Mouse (Mus musculus) common myeloid progenitor, adult 5-6 weeks (primary cell): ENCODE measurements around the gene Bud31. TPM values are rescaled to one million over a fixed set of nuclear protein-coding genes. Genes with fewer than 3 reads are reported as not detected.
A peak's percentile ranks its signal among the peaks of the same experiment; 100 is the strongest.
"Not testable (repeated sequence)": the region's sequence is repeated elsewhere in the genome, so short reads cannot be mapped to it uniquely, and the experiment has no call there.

Source experiments
- ATAC-seq: replicated peaks from 2 replicates; pipeline ENCODE4 v1.8.0; 2016; ENCODE audit warnings: low read depth, mild to moderate bottlenecking, moderate TSS enrichment, inconsistent platforms; ENCODE audit not compliant: poor library complexity, severe bottlenecking
- total RNA-seq: library from RNA; stranded (forward); fragments of 200-1000, 187-1606 nt; gene quantifications from 2 replicates; pipeline ENCODE4 v1.2.3, GENCODE M21; 2017

Gene Bud31
- 188 and 253 TPM in 2 replicates for total RNA-seq

DNA sequence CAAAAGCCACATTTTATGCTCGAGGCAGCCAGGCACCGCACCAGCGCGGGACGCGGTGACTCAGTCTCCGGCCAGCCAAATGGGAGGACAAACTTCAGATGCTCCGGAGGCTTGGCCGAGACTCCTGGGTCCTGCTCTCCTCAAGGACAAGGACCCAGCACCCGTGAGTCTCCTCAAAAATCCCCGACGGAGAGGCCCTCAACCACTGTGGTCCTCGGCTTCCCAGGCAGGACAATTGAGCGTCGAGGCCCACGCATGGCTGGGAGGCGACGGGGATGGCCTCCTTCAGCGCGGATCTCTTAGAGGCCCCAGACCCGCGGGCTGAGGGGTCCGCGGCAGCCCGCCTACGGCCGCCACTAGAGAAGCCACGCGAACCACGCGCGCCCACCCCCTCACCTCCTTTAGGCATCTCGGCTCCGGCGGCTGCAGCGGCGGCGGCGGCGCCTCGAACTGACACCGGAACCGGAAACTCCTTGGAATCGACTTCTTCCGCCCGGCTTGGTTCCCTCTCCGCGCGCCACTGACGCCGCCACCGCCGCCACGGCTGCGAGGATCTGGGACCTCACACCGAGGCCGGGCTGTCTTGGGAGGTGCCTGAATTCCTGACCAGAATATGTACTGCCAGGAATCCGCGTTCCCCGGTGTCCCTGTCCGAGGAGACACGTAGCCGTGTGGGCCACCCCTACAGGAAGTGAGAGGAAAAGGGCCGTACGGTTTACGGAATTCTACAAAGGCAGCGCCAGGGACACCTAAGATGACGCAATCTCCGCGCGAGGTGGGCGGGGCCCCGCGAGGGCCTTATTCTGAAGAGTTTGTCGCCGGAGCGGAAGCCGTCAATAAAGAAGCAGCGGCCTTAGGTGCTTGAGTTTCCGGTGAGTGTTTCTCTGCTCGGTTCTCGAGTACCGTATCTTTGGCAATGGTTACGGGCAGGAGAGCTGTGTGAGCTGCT is at the start of gene Bud31, which contains the start of gene Pdap1:
TSS of gene Bud31 (plus strand) at position 792 of the 949 bp plus-strand sequence.
TSS of gene Pdap1 (minus strand) at position 668 of the 949 bp plus-strand sequence.
- peak; percentile 91 for ATAC-seq

DNA sequence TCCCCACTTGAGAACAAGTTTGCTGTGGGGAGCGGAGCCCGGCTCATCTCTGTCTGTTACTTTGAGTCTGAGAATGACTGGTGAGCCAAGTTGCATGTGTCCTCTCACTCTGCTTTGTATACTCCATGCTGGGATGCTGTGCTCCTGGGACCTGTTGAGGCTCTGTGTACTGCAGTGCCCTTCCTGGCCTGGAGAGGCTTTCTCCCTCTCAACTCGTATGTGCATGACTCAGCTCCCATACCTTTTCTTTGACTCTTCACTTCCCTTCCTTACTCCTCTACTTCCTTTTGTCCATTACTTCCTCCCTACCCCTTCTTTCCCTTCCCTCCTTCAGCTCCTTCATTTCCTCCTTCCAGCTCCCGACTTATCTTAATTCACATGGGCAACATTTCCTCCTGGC is 44.0 kb upstream of the Bud31 start:
- ATAC-seq: no peak

DNA sequence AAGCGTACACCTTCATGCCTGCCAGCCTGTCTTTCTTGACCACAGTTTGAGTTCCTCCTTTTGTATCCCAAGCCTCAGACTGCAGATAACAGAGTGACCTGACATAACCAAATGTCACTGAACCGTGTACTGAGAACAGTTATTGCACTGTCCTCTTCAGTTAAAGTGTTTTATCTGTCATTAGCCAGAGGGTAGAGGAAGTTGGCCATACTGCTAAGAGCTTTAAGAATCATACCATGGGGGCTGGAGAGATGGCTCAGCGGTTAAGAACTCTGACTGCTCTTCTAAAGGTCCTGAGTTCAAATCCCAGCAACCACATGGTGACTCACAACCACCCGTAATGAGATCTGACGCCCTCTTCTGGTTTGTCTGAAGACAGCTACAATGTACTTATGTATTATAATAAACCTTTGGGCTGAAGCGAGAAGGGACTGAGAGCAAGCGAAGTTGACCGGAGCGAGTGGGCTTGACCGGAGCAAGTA is 41.8 kb upstream of the Bud31 start:
- ATAC-seq: peak; percentile 90

DNA sequence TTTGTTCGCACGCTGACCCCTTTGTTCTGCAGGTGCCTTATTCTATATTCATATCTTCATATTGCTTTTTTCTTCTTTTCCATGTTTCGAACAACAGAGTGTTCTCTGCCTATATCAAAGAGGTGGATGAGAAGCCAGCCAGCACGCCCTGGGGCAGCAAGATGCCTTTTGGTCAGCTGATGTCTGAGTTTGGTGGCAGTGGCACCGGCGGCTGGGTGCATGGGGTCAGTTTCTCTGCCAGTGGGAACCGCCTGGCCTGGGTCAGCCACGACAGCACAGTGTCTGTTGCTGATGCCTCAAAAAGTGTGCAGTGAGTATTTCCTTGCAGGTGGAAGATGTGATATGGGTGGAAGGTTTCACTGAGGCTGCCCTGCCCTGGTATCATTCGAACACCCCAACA is 39.2 kb upstream of the Bud31 start:
- ATAC-seq: no peak

DNA sequence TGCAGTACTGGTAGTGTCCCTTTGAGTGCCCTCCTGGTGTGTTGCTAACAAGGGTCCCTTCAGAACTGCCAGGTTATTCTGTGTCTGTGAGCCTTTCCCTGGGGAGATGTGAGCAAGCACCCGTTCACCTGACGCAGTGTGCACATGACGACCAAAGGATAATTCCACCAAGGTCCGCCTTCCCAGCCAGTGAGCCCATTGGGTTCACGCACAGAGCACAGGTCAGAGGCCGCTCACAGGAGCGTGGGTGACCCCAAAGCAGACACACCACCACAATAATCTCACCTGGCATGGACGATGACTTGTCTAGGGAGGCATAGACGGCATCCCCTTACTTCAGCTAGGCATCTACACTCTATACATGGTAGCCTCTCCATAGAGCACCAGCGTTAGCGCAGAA is 38.7 kb upstream of the Bud31 start:
- ATAC-seq: not testable (repeated sequence)

DNA sequence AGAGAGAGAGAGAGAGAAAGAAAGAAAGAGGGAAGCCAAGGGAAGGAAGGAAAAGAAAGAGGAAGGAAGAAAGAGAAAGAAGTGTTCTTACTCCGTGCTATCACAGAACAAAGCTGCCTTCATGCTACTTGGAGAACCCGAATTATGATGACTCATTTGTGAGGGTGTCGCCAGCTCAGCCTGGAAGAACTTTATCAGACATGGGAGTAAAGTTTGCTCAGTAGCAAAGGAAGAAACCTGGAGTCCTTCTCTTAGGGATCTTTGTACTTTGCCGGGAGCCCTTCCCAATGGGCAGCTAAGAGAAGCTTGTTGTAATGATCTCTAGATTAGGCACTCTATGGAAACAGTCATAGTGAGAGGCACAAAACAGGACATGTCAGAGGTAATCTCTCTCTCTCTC is 37.5 kb upstream of the Bud31 start:
- ATAC-seq: no peak

DNA sequence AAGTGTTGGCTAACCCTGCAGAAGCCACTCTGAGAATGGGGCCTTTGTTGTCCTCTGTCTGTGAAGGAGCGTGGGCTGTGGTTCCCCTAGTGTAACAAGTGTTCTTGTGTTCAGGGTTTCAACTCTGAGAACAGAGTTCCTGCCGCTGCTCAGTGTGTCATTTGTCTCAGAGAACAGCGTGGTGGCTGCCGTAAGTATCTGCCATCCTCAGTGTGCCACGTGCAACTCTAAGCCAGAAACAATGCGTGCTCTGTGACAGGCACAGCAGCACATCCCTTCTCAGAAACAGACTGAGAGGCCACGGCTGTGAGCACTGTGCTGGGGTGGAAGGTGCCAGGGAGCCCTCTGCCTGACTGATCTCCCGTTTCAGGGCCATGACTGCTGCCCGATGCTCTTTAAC is 35.8 kb upstream of the Bud31 start:
- ATAC-seq: no peak

DNA sequence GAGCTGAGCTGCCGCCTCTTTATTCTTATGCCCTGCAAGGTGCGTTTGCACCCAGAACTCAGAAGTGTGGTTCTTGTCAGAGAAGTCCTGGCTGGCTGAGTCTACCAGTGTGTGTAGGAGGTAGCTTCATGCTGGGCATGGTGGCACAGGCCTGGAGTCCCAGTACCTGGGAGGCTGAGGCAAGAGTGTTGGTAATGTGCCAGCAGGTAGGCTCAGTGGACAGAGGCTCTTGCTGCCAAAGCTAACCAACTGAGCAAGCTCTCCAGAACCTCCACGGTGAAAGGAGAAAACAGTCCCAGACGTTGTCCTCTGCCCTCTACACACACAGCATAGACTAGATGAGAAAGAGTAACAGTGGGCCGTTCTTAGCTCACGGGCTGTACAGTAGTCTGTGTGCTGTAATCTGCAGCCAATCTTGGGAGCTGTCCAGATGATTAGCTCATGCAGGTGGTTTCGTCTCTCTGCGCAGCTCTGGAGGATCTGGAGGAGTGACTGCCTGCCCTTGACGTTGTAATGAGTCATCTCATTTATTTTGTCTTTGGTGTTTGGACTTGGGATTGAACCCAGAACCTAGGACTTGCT is 34.4 kb upstream of the Bud31 start:
- no peak for ATAC-seq

DNA sequence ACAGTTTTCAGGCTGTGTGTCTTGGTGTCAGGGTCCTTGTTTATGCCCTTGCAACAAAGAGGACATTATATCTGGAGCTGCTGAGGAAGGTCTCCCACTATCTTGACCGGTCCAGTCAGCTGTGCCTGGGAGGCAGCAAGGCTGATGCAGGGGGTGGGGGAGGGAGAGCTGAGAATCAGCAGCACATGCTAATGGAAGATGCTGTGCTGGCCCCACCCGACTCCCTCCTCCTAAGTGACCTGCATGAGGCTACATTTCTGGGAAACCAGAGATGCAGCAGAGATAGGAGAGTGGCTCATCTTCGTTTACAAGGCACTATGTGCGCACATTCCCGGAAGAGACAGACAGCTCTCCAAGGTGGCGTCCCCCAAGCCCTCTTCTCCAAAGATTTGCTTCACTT is 29.8 kb upstream of the Bud31 start:
- ATAC-seq: no peak

DNA sequence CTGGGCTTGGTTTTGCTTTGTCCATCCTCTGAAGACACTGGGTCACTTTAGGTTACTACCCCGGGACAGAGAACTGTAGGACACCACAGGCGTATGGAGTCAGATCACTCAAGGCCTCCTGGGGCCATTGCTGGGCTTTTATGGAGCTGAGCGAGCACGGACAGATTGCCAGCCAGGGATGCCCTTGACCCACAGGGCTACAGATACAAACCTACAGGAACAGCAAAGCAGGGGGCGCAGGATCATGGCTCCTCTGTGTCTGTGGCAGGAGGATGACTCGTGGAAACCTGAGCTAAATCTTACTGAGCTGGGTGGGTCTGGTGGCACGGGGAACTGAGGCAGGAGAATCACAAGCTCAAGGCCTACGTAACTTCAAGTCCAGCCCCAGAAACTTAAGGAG is 27.6 kb upstream of the Bud31 start:
- no peak for ATAC-seq

DNA sequence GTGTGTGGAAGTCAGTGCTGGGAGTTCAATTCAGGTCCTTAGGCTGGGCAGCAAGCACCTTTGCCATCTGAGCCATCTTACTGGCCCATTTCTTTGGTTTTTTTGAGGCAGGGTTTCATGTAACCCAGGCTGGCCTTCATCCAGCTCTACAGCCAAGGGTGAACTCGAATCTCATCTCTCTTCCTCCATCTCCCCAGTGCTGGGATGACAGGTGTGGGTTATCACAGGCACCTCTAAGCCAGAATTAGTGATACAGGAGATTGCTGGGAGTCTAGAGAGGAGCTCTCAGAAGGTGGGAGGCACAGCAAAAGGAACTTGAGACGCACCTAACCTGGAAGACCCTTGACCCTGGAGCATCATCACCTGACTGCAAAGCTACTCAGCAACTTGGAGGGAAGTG is 26.7 kb upstream of the Bud31 start:
- no peak for ATAC-seq

DNA sequence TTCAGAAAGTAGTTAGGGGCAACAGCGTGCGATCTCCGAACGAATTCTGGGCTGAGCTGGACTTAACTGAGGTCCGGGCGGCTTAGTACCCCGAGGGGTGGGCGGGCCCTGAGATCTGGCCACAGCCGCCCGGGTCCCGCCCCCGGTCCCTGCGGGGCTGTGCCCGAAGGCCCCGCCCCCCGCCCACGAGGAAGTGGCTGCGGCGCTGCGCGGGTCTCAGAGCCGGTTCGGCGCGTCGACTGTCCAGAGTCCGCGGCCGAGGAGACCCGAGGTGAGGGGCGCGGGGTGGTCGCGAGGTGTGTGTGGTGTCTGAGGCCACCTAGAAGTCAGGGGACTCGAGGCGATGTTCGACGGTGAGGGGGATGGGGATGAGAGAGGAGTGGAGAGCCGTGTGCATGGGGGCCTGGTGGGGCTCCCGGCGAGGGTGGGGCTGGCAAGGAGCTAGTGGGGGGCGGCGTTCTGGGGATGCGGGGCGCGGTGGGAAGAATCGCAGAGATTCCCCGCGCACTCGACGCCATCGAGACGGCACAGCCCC is 26.0 kb upstream of the Bud31 start, which contains the start of gene Arpc1b:
TSS of gene Arpc1b (plus strand) at position 145 of the 535 bp plus-strand sequence.
- peak; percentile 52 for ATAC-seq

DNA sequence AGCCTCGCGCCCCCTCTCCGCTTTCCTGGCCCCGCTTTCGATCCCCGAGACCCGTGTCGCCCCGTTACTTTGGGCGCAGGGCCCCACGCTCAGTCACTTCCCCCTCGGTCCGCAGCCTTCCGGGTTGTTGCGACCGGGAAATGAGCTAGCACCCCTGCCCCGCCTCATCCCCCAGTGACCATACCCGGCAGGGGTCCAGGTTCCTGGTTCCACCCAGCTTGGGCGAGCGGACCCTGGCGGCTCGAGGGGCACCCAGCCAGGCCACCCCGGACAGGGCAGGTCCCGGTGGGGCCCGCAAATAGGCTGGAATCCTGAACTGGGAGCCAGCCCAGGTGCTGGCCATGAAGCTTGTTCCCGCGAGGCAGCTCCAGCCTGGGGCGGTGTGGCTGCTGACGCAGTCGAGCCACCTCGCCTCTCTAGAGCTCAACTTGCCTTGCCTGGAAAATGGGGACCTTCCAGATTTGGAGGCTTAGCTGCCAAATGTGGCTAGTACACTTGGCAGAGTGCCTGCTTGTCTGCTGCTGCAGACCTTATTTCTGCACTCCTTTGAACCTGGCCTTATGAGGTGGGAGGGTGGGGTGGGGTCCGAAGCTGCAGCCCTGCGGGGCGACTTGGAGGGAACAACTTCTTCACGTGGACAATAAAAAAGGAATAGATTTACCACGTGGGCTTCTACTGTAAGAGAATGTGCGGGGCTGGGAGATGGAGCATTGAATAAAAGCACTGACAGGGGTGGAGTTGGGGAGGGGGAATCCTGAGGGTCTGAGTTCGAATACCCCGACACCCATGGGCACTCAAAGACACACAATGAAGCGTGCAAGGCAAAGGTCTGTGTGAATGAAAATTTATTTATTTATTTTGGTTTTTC is 25.3 kb upstream of the Bud31 start:
- peak; percentile 56 for ATAC-seq

DNA sequence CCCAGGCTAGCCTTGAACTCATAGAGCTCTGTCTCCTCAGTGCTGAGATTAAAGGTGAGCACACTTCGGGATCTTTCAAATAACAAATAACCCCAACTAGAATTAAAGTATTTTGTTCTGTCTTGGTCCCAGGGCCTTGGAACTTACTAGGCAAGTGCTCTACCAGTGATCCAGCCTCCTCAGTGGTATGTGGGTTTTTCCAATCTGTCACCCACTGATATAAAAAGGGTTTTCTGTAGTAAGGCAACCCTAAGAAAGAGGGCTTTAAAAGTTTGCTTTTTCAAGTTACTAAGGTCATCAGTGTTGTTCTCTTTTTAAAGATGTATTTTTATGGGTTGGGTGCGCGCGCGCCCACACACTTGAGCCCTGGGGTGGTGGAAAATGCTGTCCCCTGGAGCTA is 24.4 kb upstream of the Bud31 start:
- ATAC-seq: no peak

DNA sequence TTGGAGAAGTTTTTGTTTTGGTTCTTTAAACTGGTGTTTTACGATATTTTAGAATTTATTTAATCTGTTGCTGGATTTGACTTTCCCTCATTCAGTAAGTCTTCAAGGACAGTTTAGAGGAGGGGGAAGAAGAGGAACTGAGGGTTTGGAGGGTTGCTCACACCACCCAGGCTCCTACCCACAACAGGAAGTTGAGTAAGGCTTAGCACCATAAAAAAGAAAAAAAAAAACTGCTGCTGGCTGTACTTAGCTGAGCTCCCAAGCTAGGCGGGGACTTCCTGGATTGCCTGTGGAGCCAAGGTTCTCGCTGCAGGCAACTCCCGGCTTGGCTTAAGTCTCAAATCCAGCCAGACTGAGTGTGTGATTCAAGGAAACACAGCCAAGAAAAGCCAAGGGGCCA is 23.8 kb upstream of the Bud31 start:
- ATAC-seq: peak; percentile 67

DNA sequence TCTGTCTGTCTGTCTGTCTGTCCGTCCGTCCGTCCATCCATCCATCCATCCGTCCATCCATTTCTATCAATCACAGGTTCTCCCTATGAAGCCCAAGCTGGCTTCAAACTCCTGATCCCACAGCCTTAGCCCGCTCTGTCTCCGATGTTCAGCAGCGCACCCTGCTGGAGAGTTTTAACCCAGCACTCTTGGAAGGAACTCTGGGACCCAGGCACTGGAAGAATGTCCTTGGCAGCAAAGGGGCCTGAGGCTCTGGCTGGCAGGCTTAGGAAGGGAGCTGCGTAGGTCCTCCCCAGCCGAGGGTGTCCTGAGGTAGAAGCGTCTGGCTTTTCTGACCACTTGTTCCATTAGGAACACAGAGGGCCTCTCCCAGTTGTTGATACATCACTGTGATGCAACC is 23.2 kb upstream of the Bud31 start:
- ATAC-seq: peak; percentile 14; the same call in 1 of the 2 replicates

DNA sequence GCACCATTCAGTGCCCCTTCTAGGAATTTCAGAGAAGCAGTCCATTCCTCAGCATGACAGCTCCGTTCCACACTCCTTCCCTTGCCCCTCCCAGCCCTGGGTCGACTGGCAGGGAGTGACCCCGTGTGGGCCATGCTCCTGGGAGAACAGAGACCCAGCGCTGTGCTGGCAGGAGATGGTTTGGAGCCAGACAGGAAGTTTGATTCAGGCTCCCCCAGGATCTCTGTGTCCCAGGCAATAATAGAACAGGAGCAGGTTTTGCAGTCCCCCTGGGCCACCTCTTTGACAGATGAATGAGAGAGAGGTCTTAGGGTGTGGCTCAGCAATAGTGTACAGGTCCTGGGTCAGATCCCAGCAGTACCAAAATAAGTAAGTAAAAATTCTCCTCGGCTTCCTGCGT is 22.2 kb upstream of the Bud31 start:
- ATAC-seq: no peak

DNA sequence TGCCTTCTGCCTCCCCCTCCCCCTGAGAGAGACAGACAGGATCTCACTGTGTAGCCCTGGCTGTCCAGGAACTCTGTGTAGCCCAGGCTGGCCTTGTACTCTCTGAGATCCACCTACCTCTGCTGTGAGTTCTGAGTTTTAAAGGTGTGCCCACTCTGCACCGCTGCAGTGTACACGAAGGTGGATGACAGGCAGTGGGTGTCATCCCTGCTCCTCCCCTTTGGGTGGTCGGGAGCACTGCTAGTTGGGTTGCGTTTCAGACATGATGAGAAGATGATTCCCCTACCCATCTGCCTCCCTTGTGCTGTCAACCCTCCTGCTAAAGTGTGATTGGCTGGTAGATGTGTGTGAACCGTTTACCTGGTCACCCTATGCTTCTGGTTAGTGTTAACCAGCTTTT is 21.7 kb upstream of the Bud31 start:
- ATAC-seq: no peak

DNA sequence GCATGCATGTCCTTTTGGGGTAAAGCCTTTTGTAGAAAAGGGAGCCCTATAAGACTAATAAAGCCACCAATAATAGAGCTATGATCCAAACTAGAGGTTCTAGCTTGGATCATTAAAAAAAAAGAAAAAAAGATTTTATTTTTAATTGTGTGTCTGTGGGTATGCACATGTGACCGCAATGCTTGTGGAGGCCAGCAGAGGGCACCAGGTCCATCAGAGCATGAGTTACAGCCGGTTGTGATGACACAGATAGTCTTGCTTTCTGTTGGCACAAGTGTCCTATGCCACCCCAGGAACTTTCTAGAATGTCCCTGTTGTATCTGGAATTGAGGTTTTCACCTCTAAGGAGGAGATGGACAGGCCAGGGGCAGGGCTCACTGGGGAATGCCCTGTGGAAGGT is 20.8 kb upstream of the Bud31 start:
- ATAC-seq: no peak

DNA sequence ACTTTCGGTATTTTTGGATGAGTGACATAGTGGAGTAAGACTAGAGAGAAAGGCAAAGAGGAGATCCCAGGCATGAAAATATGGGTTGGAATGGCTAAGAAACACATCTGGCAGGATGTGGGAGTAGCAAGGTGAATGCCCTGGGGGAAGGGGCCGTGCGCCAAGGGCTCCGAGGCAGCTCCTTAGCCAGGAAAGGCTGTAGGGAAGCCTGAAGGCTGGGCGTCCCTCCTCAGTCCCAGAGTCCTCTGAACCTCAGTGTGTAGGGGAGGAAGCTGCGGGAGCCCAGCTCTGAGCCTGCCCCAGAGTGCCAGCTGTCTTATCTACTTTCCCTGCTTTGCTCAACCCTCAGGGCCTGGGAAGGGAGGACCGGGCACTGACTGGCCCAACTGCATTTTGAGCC is 19.2 kb upstream of the Bud31 start:
- no peak for ATAC-seq
